Mouse (Mus musculus): Measurements from ENCODE around the gene Mrpl58. TPM values are rescaled to one million over a fixed set of nuclear protein-coding genes. Genes with fewer than 3 reads are reported as not detected.
A peak's percentile ranks its signal among the peaks of the same experiment; 100 is the strongest.

Mrpl58 gene
- polyA plus RNA-seq, 1 experiment from 2014 or later: 225 TPM

DNA sequence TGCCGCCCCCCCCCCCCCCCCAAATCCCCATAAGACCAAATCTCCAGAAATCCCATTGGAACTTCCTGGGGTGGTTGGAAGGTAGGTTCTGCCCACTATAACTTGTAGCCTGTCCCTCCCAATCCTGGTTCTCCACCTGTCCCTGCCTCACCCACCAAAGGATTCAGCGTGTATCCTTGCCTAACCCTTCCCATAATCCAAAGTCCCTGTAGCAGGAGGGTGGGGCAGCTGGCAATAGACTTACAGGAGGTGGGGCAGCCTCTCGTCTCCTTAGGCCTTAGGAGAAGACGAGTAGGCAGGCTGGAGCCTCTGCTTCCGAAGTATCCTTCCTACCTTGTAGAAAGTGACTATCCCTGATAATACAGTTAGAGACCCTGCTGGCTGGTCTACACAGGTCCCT lies 52.6 kb downstream of the Mrpl58 start:
- Histone ChIP-seq H3K9me3 (replicated peaks; ENCODE audit: low read length) (no peaks in the 10 kb centered on the region), H3K4me3 (replicated peaks; ENCODE audit: low read depth, low read length) (no peak overlapping the region), H3K4me1 (replicated peaks; ENCODE audit: insufficient read depth, low read length) (no peaks in the 10 kb centered on the region), H3K9ac (ENCODE audit: low read depth, low read length) (no peak overlapping the region), H3K36me3 (ENCODE audit: insufficient read depth, low read length) (no peaks in the 10 kb centered on the region), H3K27ac (no peak overlapping the region), H3K4me2 (ENCODE audit: low read length) (no peak overlapping the region), H3K27me3 (ENCODE audit: insufficient read depth, low read length) (no peaks in the 10 kb centered on the region)
- WGBS: 89% methylated on average over 5 of the region's 5 CpGs
- TF ChIP-seq CTCF (IDR thresholded peaks at IDR 0.05; ENCODE audit: low read depth): no peak
- ATAC-seq (replicated peaks; ENCODE audit: low FRiP score, low read depth): no peak
- no peak for DNase-seq (ENCODE audit: low spot score)

DNA sequence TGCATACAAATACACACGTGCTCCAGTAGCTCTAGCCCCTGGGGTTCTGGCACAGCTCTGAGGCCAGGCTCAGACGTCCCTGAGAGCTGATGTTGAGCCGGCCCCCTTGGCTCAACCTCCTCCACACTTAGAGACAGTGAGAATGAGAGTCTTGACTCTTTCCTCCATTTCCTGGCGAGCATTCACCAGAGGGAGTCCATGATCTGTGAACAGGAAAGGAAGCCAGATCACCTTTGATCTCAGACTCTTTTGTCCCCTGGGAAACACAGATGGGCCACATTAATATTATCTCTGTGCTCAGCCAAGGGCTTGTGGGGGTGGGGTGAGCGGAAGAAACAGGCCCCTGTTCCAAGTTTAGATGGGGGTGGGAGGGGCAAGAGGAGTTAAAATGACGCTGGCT lies 53.9 kb downstream of the Mrpl58 start:
- Histone ChIP-seq H3K4me3 (replicated peaks; ENCODE audit: low read depth, low read length) (no peak overlapping the region), H3K27ac (no peak overlapping the region), H3K27me3 (ENCODE audit: insufficient read depth, low read length) (no peaks in the 10 kb centered on the region), H3K4me2 (ENCODE audit: low read length) (no peak overlapping the region), H3K4me1 (replicated peaks; ENCODE audit: insufficient read depth, low read length) (no peaks in the 10 kb centered on the region), H3K9me3 (replicated peaks; ENCODE audit: low read length) (no peaks in the 10 kb centered on the region), H3K36me3 (ENCODE audit: insufficient read depth, low read length) (no peaks in the 10 kb centered on the region), H3K9ac (ENCODE audit: low read depth, low read length) (no peak overlapping the region)
- peak; percentile 58 for DNase-seq (ENCODE audit: low spot score)
- WGBS: 26% methylated on average over 6 of the region's 6 CpGs
- TF ChIP-seq CTCF (IDR thresholded peaks at IDR 0.05; ENCODE audit: low read depth): no peak
- no peak for ATAC-seq (replicated peaks; ENCODE audit: low FRiP score, low read depth)

DNA sequence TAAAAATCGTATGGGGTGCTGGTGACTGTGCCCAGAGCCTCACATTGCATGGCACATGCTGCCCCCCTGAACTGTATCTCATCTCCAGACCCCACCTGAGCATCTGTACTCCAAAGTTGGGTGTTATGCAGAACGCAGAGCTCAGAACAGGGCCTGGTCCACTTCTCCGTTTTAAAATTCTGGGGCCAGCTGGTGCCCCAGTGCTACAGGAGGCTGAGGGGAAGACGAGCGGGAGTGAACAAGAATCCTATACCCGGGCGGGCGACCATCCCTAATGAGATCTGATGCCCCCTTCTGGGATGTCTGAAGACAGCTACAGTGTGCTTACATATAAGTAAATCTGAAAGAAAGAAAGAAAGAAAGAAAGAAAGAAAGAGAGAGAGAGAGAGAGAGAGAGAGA lies 57.4 kb downstream of the Mrpl58 start:
- WGBS: 28% methylated on average over 8 of the region's 8 CpGs
- Histone ChIP-seq H3K9ac (ENCODE audit: low read depth, low read length) (no peak overlapping the region), H3K4me2 (ENCODE audit: low read length) (no peak overlapping the region), H3K9me3 (replicated peaks; ENCODE audit: low read length) (no peaks in the 10 kb centered on the region), H3K4me3 (replicated peaks; ENCODE audit: low read depth, low read length) (no peak overlapping the region), H3K27ac (no peak overlapping the region), H3K27me3 (ENCODE audit: insufficient read depth, low read length) (no peaks in the 10 kb centered on the region), H3K36me3 (ENCODE audit: insufficient read depth, low read length) (no peaks in the 10 kb centered on the region), H3K4me1 (replicated peaks; ENCODE audit: insufficient read depth, low read length) (no peaks in the 10 kb centered on the region)
- peak; percentile 6; the same call in 1 of the 2 replicates for TF ChIP-seq CTCF (IDR thresholded peaks at IDR 0.05; ENCODE audit: low read depth)
- no peak for DNase-seq (ENCODE audit: low spot score)
- no peak for ATAC-seq (replicated peaks; ENCODE audit: low FRiP score, low read depth)

DNA sequence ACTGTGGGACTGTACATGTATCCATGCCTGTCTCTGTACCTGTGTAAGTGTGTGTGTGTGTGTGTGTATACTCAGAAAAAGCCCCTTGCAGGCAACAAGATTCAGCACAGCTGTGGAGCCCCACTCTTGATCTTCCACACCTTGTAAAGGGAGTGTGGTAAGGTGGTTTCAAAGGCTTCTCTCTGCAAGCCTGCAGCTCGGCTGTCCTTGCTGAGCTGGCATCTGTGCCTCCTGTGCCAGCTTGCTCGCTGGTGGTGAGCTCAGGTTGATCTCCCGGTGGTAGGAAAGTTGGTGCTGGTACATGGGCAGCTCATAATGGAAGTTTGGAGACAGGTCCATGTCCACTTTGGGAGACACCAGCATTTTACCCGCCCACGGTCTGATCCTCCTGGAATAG lies 58.3 kb downstream of the Mrpl58 start:
- H3K27ac ChIP-seq: peak overlapping the region; percentile 86

More for the DNA sequence above, 58.3 kb downstream of the Mrpl58 start:
- ATAC-seq (replicated peaks; ENCODE audit: low FRiP score, low read depth): no peak
- Histone ChIP-seq H3K9me3 (replicated peaks; ENCODE audit: low read length) (no peaks in the 10 kb centered on the region), H3K9ac (ENCODE audit: low read depth, low read length) (no peak overlapping the region), H3K4me2 (ENCODE audit: low read length) (peak overlapping the region; percentile 38; the same call in 1 of the 2 replicates), H3K4me3 (replicated peaks; ENCODE audit: low read depth, low read length) (no peak overlapping the region), H3K36me3 (ENCODE audit: insufficient read depth, low read length) (no peaks in the 10 kb centered on the region), H3K27me3 (ENCODE audit: insufficient read depth, low read length) (no peaks in the 10 kb centered on the region), H3K4me1 (replicated peaks; ENCODE audit: insufficient read depth, low read length) (no peaks in the 10 kb centered on the region)
- WGBS: 65% methylated on average over 5 of the region's 5 CpGs
- no peak for TF ChIP-seq CTCF (IDR thresholded peaks at IDR 0.05; ENCODE audit: low read depth)
- DNase-seq (ENCODE audit: low spot score): no peak

Small RNAs within 50 kb of the gene (microRNA-seq; reads per million reads assigned to microRNA genes)
- gene Mir3968: not detected

Other genes with a start within 250 kb of the Mrpl58 start
- gene Slc9a3r1, start 240.4 kb upstream of the Mrpl58 start, polyA plus RNA-seq (2015; fragmentation: Nextera tagmentation; extraction: Ambion mirVana): 163 and 172 TPM in 2 replicates
- 12.0 and 12.6 TPM in 2 replicates for gene Tmem104, start 216.3 kb upstream of the Mrpl58 start, polyA plus RNA-seq (2015; fragmentation: Nextera tagmentation; extraction: Ambion mirVana)
- gene Nat9, start 215.9 kb upstream of the Mrpl58 start, polyA plus RNA-seq (2015; fragmentation: Nextera tagmentation; extraction: Ambion mirVana): 26.8 TPM in 2 replicates
- not detected in 2 replicates for gene Grin2c, start 136.5 kb upstream of the Mrpl58 start, polyA plus RNA-seq (2015; fragmentation: Nextera tagmentation; extraction: Ambion mirVana)
- 10.0 and 12.2 TPM in 2 replicates for gene Fdxr, start 126.7 kb upstream of the Mrpl58 start, polyA plus RNA-seq (2015; fragmentation: Nextera tagmentation; extraction: Ambion mirVana)
- 0.92 and 1.1 TPM in 2 replicates for gene Fads6, start 106.1 kb upstream of the Mrpl58 start, polyA plus RNA-seq (2015; fragmentation: Nextera tagmentation; extraction: Ambion mirVana)
- gene Otop2, start 96.6 kb upstream of the Mrpl58 start, polyA plus RNA-seq (2015; fragmentation: Nextera tagmentation; extraction: Ambion mirVana): not detected in 2 replicates
- 0.05 TPM in 1 of 2 replicates, not detected in the other for gene Ush1g, start 81.7 kb upstream of the Mrpl58 start, polyA plus RNA-seq (2015; fragmentation: Nextera tagmentation; extraction: Ambion mirVana)
- gene Otop3, start 69.0 kb upstream of the Mrpl58 start, polyA plus RNA-seq (2015; fragmentation: Nextera tagmentation; extraction: Ambion mirVana): not detected in 2 replicates
- gene Hid1, start 36.0 kb upstream of the Mrpl58 start, polyA plus RNA-seq (2015; fragmentation: Nextera tagmentation; extraction: Ambion mirVana): 4.5 and 5.4 TPM in 2 replicates
- 7.6 and 7.8 TPM in 2 replicates for gene Cdr2l, start 21.8 kb upstream of the Mrpl58 start, polyA plus RNA-seq (2015; fragmentation: Nextera tagmentation; extraction: Ambion mirVana)
- gene Atp5h, start 16.2 kb downstream of the Mrpl58 start, polyA plus RNA-seq (2015; fragmentation: Nextera tagmentation; extraction: Ambion mirVana): 1,541 and 1,578 TPM in 2 replicates
- 19.8 and 22.2 TPM in 2 replicates for gene Kctd2, start 16.4 kb downstream of the Mrpl58 start, polyA plus RNA-seq (2015; fragmentation: Nextera tagmentation; extraction: Ambion mirVana)
- gene Trim80, start 36.8 kb downstream of the Mrpl58 start, polyA plus RNA-seq (2015; fragmentation: Nextera tagmentation; extraction: Ambion mirVana): 0.13 and 0.49 TPM in 2 replicates
- gene Slc16a5, start 58.7 kb downstream of the Mrpl58 start, polyA plus RNA-seq (2015; fragmentation: Nextera tagmentation; extraction: Ambion mirVana): 47.7 and 51.1 TPM in 2 replicates
- gene Armc7, start 71.9 kb downstream of the Mrpl58 start, polyA plus RNA-seq (2015; fragmentation: Nextera tagmentation; extraction: Ambion mirVana): 6.9 and 8.3 TPM in 2 replicates
- 90.6 and 94.3 TPM in 2 replicates for gene Nt5c, start 88.1 kb downstream of the Mrpl58 start, polyA plus RNA-seq (2015; fragmentation: Nextera tagmentation; extraction: Ambion mirVana)
- 251 and 271 TPM in 2 replicates for gene Jpt1, start 110.6 kb downstream of the Mrpl58 start, polyA plus RNA-seq (2015; fragmentation: Nextera tagmentation; extraction: Ambion mirVana)
- gene Sumo2, start 132.5 kb downstream of the Mrpl58 start, polyA plus RNA-seq (2015; fragmentation: Nextera tagmentation; extraction: Ambion mirVana): 1,008 and 1,013 TPM in 2 replicates
- gene Nup85, start 160.7 kb downstream of the Mrpl58 start, polyA plus RNA-seq (2015; fragmentation: Nextera tagmentation; extraction: Ambion mirVana): 74.6 and 94.9 TPM in 2 replicates
- 92.9 and 93.7 TPM in 2 replicates for gene Mrps7, start 200.2 kb downstream of the Mrpl58 start, polyA plus RNA-seq (2015; fragmentation: Nextera tagmentation; extraction: Ambion mirVana)
- 10.8 and 11.1 TPM in 2 replicates for gene Gga3, start 200.3 kb downstream of the Mrpl58 start, polyA plus RNA-seq (2015; fragmentation: Nextera tagmentation; extraction: Ambion mirVana)
- gene Mif4gd, start 209.2 kb downstream of the Mrpl58 start, polyA plus RNA-seq (2015; fragmentation: Nextera tagmentation; extraction: Ambion mirVana): 57.3 and 61.6 TPM in 2 replicates
- gene Slc25a19, start 224.5 kb downstream of the Mrpl58 start, polyA plus RNA-seq (2015; fragmentation: Nextera tagmentation; extraction: Ambion mirVana): 49.7 and 57.9 TPM in 2 replicates

Data from kidney, postnatal 0 days (tissue).